Comparison of ENCODE assay signal across 9 mouse cellular contexts in genomic region chr11:116656348-116657191, GRCm38 (mm10). TPM values are rescaled to one million over a fixed set of nuclear protein-coding genes. Genes with fewer than 3 reads are reported as not detected.
DNase-seq lines count a peak whose midpoint lies in the region; ATAC-seq lines count a peak whose summit lies in the region.
"Had no signal": no experiment of that assay in that cellular context is flagged by ENCODE, and none has a peak within 500 bp of the region (broad histone marks: within the 10 kb centered on the region; RNA-seq: fewer than 3 reads in every experiment).

No protein-coding gene starts in this region.

- peaks cover 5% of the 10 kb centered on the region for H3K4me1 ChIP-seq in hindbrain, embryonic 11.5 days (replicated peaks; ENCODE audit: control insufficient read depth, insufficient read depth, low read length)
- H3K4me1 ChIP-seq in hindbrain, embryonic 14.5 days (replicated peaks; ENCODE audit: control insufficient read depth, insufficient read depth, low read length), result peaks cover 42% of the 10 kb centered on the region
- peaks cover 24% of the 10 kb centered on the region for H3K4me1 ChIP-seq in embryonic facial prominence, embryonic 14.5 days (ENCODE audit: control insufficient read depth, insufficient read depth, low read length)
- peaks cover 15% of the 10 kb centered on the region for H3K4me1 ChIP-seq in liver, embryonic 16.5 days (ENCODE audit: control insufficient read depth, low read depth, low read length)

- H3K27me3 ChIP-seq in hindbrain, embryonic 11.5 days (ENCODE audit: control insufficient read depth, insufficient read depth, low read length), result peaks cover 26% of the 10 kb centered on the region
- 0 out of 2 replicates have a peak, but pooled peaks cover 10% of the 10 kb centered on the region for H3K27me3 ChIP-seq in hindbrain, embryonic 14.5 days (ENCODE audit: control insufficient read depth, insufficient read depth, low read length)
- H3K27me3 ChIP-seq in embryonic facial prominence, embryonic 14.5 days (replicated peaks; ENCODE audit: control insufficient read depth, insufficient read depth, low read length), result peaks cover 24% of the 10 kb centered on the region
- H3K27me3 ChIP-seq in liver, embryonic 16.5 days (ENCODE audit: control insufficient read depth, insufficient read depth, low read depth, low read length), result peaks cover 38% of the 10 kb centered on the region

- peak overlapping the region; percentile 58; the same call in 1 of the 2 replicates for H3K9ac ChIP-seq in hindbrain, embryonic 11.5 days (ENCODE audit: low read depth, low read length)
- no peak overlapping the region for H3K9ac ChIP-seq in hindbrain, embryonic 14.5 days
- no peak overlapping the region for H3K9ac ChIP-seq in embryonic facial prominence, embryonic 14.5 days (ENCODE audit: low read depth, low read length)
- no peak overlapping the region for H3K9ac ChIP-seq in liver, embryonic 16.5 days (ENCODE audit: low read depth, low read length)

- no peaks in the 10 kb centered on the region for H3K36me3 ChIP-seq in hindbrain, embryonic 11.5 days (ENCODE audit: control insufficient read depth, insufficient read depth, low read length)
- no peaks in the 10 kb centered on the region for H3K36me3 ChIP-seq in hindbrain, embryonic 14.5 days (replicated peaks; ENCODE audit: control insufficient read depth, insufficient read depth)
- no peaks in the 10 kb centered on the region for H3K36me3 ChIP-seq in embryonic facial prominence, embryonic 14.5 days (ENCODE audit: control insufficient read depth, insufficient read depth, low read length)
- no peaks in the 10 kb centered on the region for H3K36me3 ChIP-seq in liver, embryonic 16.5 days (ENCODE audit: control insufficient read depth, insufficient read depth)
- H3K36me3 ChIP-seq: liver, embryonic 15.5 days had no signal

- H3K9me3 ChIP-seq in hindbrain, embryonic 11.5 days (ENCODE audit: control insufficient read depth, low read length), result no peaks in the 10 kb centered on the region
- no peaks in the 10 kb centered on the region for H3K9me3 ChIP-seq in hindbrain, embryonic 14.5 days (ENCODE audit: control insufficient read depth, low read length)
- H3K9me3 ChIP-seq in embryonic facial prominence, embryonic 14.5 days (ENCODE audit: control insufficient read depth, low read length), result no peaks in the 10 kb centered on the region
- no peaks in the 10 kb centered on the region for H3K9me3 ChIP-seq in liver, embryonic 16.5 days (replicated peaks; ENCODE audit: control insufficient read depth, low read length)
- H3K9me3 ChIP-seq: liver, embryonic 15.5 days had no signal

- WGBS in hindbrain, embryonic 11.5 days, result 82% methylated on average over 16 of the region's 16 CpGs
- 70% methylated on average over 16 of the region's 16 CpGs for WGBS in hindbrain, embryonic 14.5 days
- 60% methylated on average over 16 of the region's 16 CpGs for whole genome bisulfite sequencing in embryonic facial prominence, embryonic 14.5 days
- 73% methylated on average over 16 of the region's 16 CpGs for WGBS in liver, embryonic 16.5 days (ENCODE audit: insufficient replicate concordance)

- H3K4me3 ChIP-seq in hindbrain, embryonic 11.5 days (ENCODE audit: low read depth, low read length), result no peak overlapping the region
- no peak overlapping the region for H3K4me3 ChIP-seq in hindbrain, embryonic 14.5 days (replicated peaks; ENCODE audit: low read length)
- no peak overlapping the region for H3K4me3 ChIP-seq in embryonic facial prominence, embryonic 14.5 days (ENCODE audit: low read depth, low read length)
- H3K4me3 ChIP-seq in liver, embryonic 16.5 days (ENCODE audit: low read depth, low read length), result no peak overlapping the region

- no peak overlapping the region for H3K27ac ChIP-seq in hindbrain, embryonic 11.5 days (ENCODE audit: low read depth, low read length)
- no peak overlapping the region for H3K27ac ChIP-seq in hindbrain, embryonic 14.5 days
- H3K27ac ChIP-seq in embryonic facial prominence, embryonic 14.5 days (replicated peaks; ENCODE audit: low read depth, low read length), result no peak overlapping the region
- no peak overlapping the region for H3K27ac ChIP-seq in liver, embryonic 16.5 days (ENCODE audit: low read length)

- ATAC-seq in hindbrain, embryonic 11.5 days (ENCODE audit: low FRiP score), result no peak
- no peak for ATAC-seq in hindbrain, embryonic 14.5 days (ENCODE audit: low FRiP score)
- ATAC-seq in embryonic facial prominence, embryonic 14.5 days (ENCODE audit: low read depth), result no peak
- ATAC-seq in liver, embryonic 16.5 days (ENCODE audit: low read depth), result no peak

- H3K4me2 ChIP-seq in hindbrain, embryonic 11.5 days (replicated peaks; ENCODE audit: low read depth, low read length), result no peak overlapping the region
- no peak overlapping the region for H3K4me2 ChIP-seq in hindbrain, embryonic 14.5 days (replicated peaks)
- no peak overlapping the region for H3K4me2 ChIP-seq in embryonic facial prominence, embryonic 14.5 days (ENCODE audit: low read depth, low read length)
- H3K4me2 ChIP-seq in liver, embryonic 16.5 days (ENCODE audit: low read depth, low read length), result peak overlapping the region; percentile 63; the same call in 1 of the 2 replicates

- DNase-seq in hindbrain, embryonic 11.5 days (ENCODE audit: low spot score), result no peak
- no peak for DNase-seq in hindbrain, embryonic 14.5 days (ENCODE audit: low spot score)
- DNase-seq in MN1 (ENCODE audit: low spot score), result peak; percentile 44
- DNase-seq in embryonic facial prominence, embryonic 14.5 days (ENCODE audit: low spot score), result peak; percentile 46
- DNase-seq in thymus, postnatal 25 days, result no peak
- DNase-seq in spleen, adult 12 weeks (ENCODE audit: low spot score), result no peak
- no peak for DNase-seq in gastrocnemius, postnatal 14 days

- intact Hi-C loops in gastrocnemius, postnatal 14 days (cut with DNase I; ENCODE audit: low total_unique reads), result loop anchor here (5.0 kb wide), 1 partner anchor 151 kb away; no protein-coding TSS in a partner anchor

RNA-seq across cellular contexts. Expression of gene Cygb, which starts 2.5 kb away (rescaled TPM):
- 2.4 and 2.8 TPM in 2 replicates for polyA plus RNA-seq in hindbrain, embryonic 11.5 days (2014; fragmentation: Nextera tagmentation; extraction: Ambion mirVana)
- polyA plus RNA-seq in hindbrain, embryonic 14.5 days (2014; fragmentation: Nextera tagmentation; extraction: Ambion mirVana), result 26.5 and 29.7 TPM in 2 replicates
- 17.8 and 20.5 TPM in 2 replicates for polyA plus RNA-seq in embryonic facial prominence, embryonic 14.5 days (2014; fragmentation: Nextera tagmentation; extraction: Ambion mirVana)
- polyA plus RNA-seq in liver, embryonic 16.5 days (2015; fragmentation: Nextera tagmentation; extraction: Ambion mirVana), result 1.1 and 1.2 TPM in 2 replicates
- total RNA-seq in gastrocnemius, postnatal 14 days (2021), result 10 to 100 TPM; 16.8 to 22.8 TPM

RNA-seq across cellular contexts. Expression of gene Prcd, which starts 3.2 kb away (rescaled TPM):
- 0.32 and 0.43 TPM in 2 replicates for polyA plus RNA-seq in hindbrain, embryonic 11.5 days (2014; fragmentation: Nextera tagmentation; extraction: Ambion mirVana)
- polyA plus RNA-seq in hindbrain, embryonic 14.5 days (2014; fragmentation: Nextera tagmentation; extraction: Ambion mirVana), result 2.8 and 3.5 TPM in 2 replicates
- 0.84 and 2.3 TPM in 2 replicates for polyA plus RNA-seq in embryonic facial prominence, embryonic 14.5 days (2014; fragmentation: Nextera tagmentation; extraction: Ambion mirVana)
- 0.12 TPM in 1 of 2 replicates, not detected in the other for polyA plus RNA-seq in liver, embryonic 16.5 days (2015; fragmentation: Nextera tagmentation; extraction: Ambion mirVana)
- total RNA-seq in gastrocnemius, postnatal 14 days (2021), result under 1 TPM; 0.49 to 0.84 TPM

RNA-seq across cellular contexts. Expression of gene Rhbdf2, which starts 29.8 kb away (rescaled TPM):
- polyA plus RNA-seq in hindbrain, embryonic 11.5 days (2014; fragmentation: Nextera tagmentation; extraction: Ambion mirVana), result 2.1 and 2.7 TPM in 2 replicates
- polyA plus RNA-seq in hindbrain, embryonic 14.5 days (2014; fragmentation: Nextera tagmentation; extraction: Ambion mirVana), result 1.1 and 1.2 TPM in 2 replicates
- polyA plus RNA-seq in embryonic facial prominence, embryonic 14.5 days (2014; fragmentation: Nextera tagmentation; extraction: Ambion mirVana), result 3.6 and 4.4 TPM in 2 replicates
- 6.7 and 7.7 TPM in 2 replicates for polyA plus RNA-seq in liver, embryonic 16.5 days (2015; fragmentation: Nextera tagmentation; extraction: Ambion mirVana)
- 1 to 10 TPM; 5.9 to 9.0 TPM for total RNA-seq in gastrocnemius, postnatal 14 days (2021)

Comparison
In these comparisons a context has a peak if more than half of its experiments do, and no peak if none do; other contexts are left out.
1. DNase-seq: peak in MN1 (single experiment) and embryonic facial prominence, embryonic 14.5 days (single experiment); none in hindbrain, embryonic 11.5 days (single experiment), hindbrain, embryonic 14.5 days (single experiment), thymus, postnatal 25 days (single experiment), spleen, adult 12 weeks (single experiment) and gastrocnemius, postnatal 14 days (single experiment).